Mouse (Mus musculus): ENCODE results near the gene Abraxas2.

Abraxas2 gene

GRCm38 (mm10) chr7:132824346-132825022, 34.5 kb upstream of the Abraxas2 start:
- no peak for DNase-seq (ENCODE audit: low read depth, low spot score)
- Histone ChIP-seq H3K36me3 (ENCODE audit: control insufficient read depth, insufficient read depth, low read length, poor library complexity, severe bottlenecking) (no peaks in the 10 kb centered on the region), H3K27me3 (ENCODE audit: control insufficient read depth, insufficient read depth, low read length, poor library complexity, severe bottlenecking) (no peaks in the 10 kb centered on the region)

- no peak for DNase-seq (ENCODE audit: low read depth, low spot score)
These were observed 28.1 kb upstream of the Abraxas2 start for GRCm38 (mm10) chr7:132830955-132831354.

GRCm38 (mm10) chr7:132841287-132841686, 17.7 kb upstream of the Abraxas2 start:
- no peak for DNase-seq (ENCODE audit: low read depth, low spot score)
- Histone ChIP-seq H3K27me3 (ENCODE audit: control insufficient read depth, insufficient read depth, low read length, poor library complexity, severe bottlenecking) (no peaks in the 10 kb centered on the region), H3K36me3 (ENCODE audit: control insufficient read depth, insufficient read depth, low read length, poor library complexity, severe bottlenecking) (peaks cover 2% of the 10 kb centered on the region; the same call in 1 of the 2 replicates)

More at GRCm38 (mm10) chr7:132830955-132831354, 28.1 kb upstream of the Abraxas2 start:
- H3K36me3 ChIP-seq (ENCODE audit: control insufficient read depth, insufficient read depth, low read length, poor library complexity, severe bottlenecking) = peaks cover 6% of the 10 kb centered on the region; the same call in 1 of the 2 replicates
- no peaks in the 10 kb centered on the region for H3K27me3 ChIP-seq (ENCODE audit: control insufficient read depth, insufficient read depth, low read length, poor library complexity, severe bottlenecking)

- no peak for DNase-seq (ENCODE audit: low read depth, low spot score)
- peaks cover 7% of the 10 kb centered on the region; the same call in 1 of the 2 replicates for H3K36me3 ChIP-seq (ENCODE audit: control insufficient read depth, insufficient read depth, low read length, poor library complexity, severe bottlenecking)
- no peaks in the 10 kb centered on the region for H3K27me3 ChIP-seq (ENCODE audit: control insufficient read depth, insufficient read depth, low read length, poor library complexity, severe bottlenecking)
These were observed 16.6 kb upstream of the Abraxas2 start for GRCm38 (mm10) chr7:132842455-132842854.

- DNase-seq (ENCODE audit: low read depth, low spot score) = no peak
- no peaks in the 10 kb centered on the region for H3K27me3 ChIP-seq (ENCODE audit: control insufficient read depth, insufficient read depth, low read length, poor library complexity, severe bottlenecking)
- H3K36me3 ChIP-seq (ENCODE audit: control insufficient read depth, insufficient read depth, low read length, poor library complexity, severe bottlenecking) = peaks cover 5% of the 10 kb centered on the region; the same call in 1 of the 2 replicates
These were observed 15.9 kb upstream of the Abraxas2 start for GRCm38 (mm10) chr7:132843152-132843551.

- peak; percentile 90 for DNase-seq (ENCODE audit: low read depth, low spot score)
- peaks cover 4% of the 10 kb centered on the region; the same call in 1 of the 2 replicates for H3K36me3 ChIP-seq (ENCODE audit: control insufficient read depth, insufficient read depth, low read length, poor library complexity, severe bottlenecking)
- no peaks in the 10 kb centered on the region for H3K27me3 ChIP-seq (ENCODE audit: control insufficient read depth, insufficient read depth, low read length, poor library complexity, severe bottlenecking)
These were observed 6.7 kb upstream of the Abraxas2 start, which contains the start of gene Eef1akmt2 for GRCm38 (mm10) chr7:132852173-132852844. Eef1akmt2 (minus strand) TSS chr7:132852673.

GRCm38 (mm10) chr7:132853361-132853760, 5.7 kb upstream of the Abraxas2 start:
- no peak for DNase-seq (ENCODE audit: low read depth, low spot score)
- no peaks in the 10 kb centered on the region for H3K27me3 ChIP-seq (ENCODE audit: control insufficient read depth, insufficient read depth, low read length, poor library complexity, severe bottlenecking)
- peaks cover 3% of the 10 kb centered on the region; the same call in 1 of the 2 replicates for H3K36me3 ChIP-seq (ENCODE audit: control insufficient read depth, insufficient read depth, low read length, poor library complexity, severe bottlenecking)

- no peaks in the 10 kb centered on the region for H3K27me3 ChIP-seq (ENCODE audit: control insufficient read depth, insufficient read depth, low read length, poor library complexity, severe bottlenecking)
- DNase-seq (ENCODE audit: low read depth, low spot score) = no peak
- H3K36me3 ChIP-seq (ENCODE audit: control insufficient read depth, insufficient read depth, low read length, poor library complexity, severe bottlenecking) = peaks cover 3% of the 10 kb centered on the region; the same call in 1 of the 2 replicates
These were observed 5.1 kb upstream of the Abraxas2 start for GRCm38 (mm10) chr7:132853946-132854345.

- Histone ChIP-seq H3K36me3 (ENCODE audit: control insufficient read depth, insufficient read depth, low read length, poor library complexity, severe bottlenecking) (no peaks in the 10 kb centered on the region), H3K27me3 (ENCODE audit: control insufficient read depth, insufficient read depth, low read length, poor library complexity, severe bottlenecking) (no peaks in the 10 kb centered on the region)
- no peak for DNase-seq (ENCODE audit: low read depth, low spot score)
These were observed 2.9 kb upstream of the Abraxas2 start for GRCm38 (mm10) chr7:132856083-132856482.

GRCm38 (mm10) chr7:132858043-132858608, 899 bp upstream of the Abraxas2 start:
- Histone ChIP-seq H3K27me3 (ENCODE audit: control insufficient read depth, insufficient read depth, low read length, poor library complexity, severe bottlenecking) (no peaks in the 10 kb centered on the region), H3K36me3 (ENCODE audit: control insufficient read depth, insufficient read depth, low read length, poor library complexity, severe bottlenecking) (no peaks in the 10 kb centered on the region)
- peak; percentile 26 for DNase-seq (ENCODE audit: low read depth, low spot score)

- DNase-seq (ENCODE audit: low read depth, low spot score) = no peak
- H3K27me3 ChIP-seq (ENCODE audit: control insufficient read depth, insufficient read depth, low read length, poor library complexity, severe bottlenecking) = no peaks in the 10 kb centered on the region
- H3K36me3 ChIP-seq (ENCODE audit: control insufficient read depth, insufficient read depth, low read length, poor library complexity, severe bottlenecking) = peaks cover 11% of the 10 kb centered on the region; the same call in 1 of the 2 replicates
These were observed 7.3 kb downstream of the Abraxas2 start for GRCm38 (mm10) chr7:132866316-132866715.

- peaks cover 12% of the 10 kb centered on the region for H3K36me3 ChIP-seq (ENCODE audit: control insufficient read depth, insufficient read depth, low read length, poor library complexity, severe bottlenecking)
- no peaks in the 10 kb centered on the region for H3K27me3 ChIP-seq (ENCODE audit: control insufficient read depth, insufficient read depth, low read length, poor library complexity, severe bottlenecking)
- no peak for DNase-seq (ENCODE audit: low read depth, low spot score)
These were observed 14.0 kb downstream of the Abraxas2 start for GRCm38 (mm10) chr7:132873043-132873442.

GRCm38 (mm10) chr7:132875391-132876086, 16.5 kb downstream of the Abraxas2 start:
- DNase-seq (ENCODE audit: low read depth, low spot score) = no peak
- H3K36me3 ChIP-seq (ENCODE audit: control insufficient read depth, insufficient read depth, low read length, poor library complexity, severe bottlenecking) = peaks cover 21% of the 10 kb centered on the region
- H3K27me3 ChIP-seq (ENCODE audit: control insufficient read depth, insufficient read depth, low read length, poor library complexity, severe bottlenecking) = no peaks in the 10 kb centered on the region

GRCm38 (mm10) chr7:132880276-132880675, 21.3 kb downstream of the Abraxas2 start:
- peaks cover 28% of the 10 kb centered on the region for H3K36me3 ChIP-seq (ENCODE audit: control insufficient read depth, insufficient read depth, low read length, poor library complexity, severe bottlenecking)
- DNase-seq (ENCODE audit: low read depth, low spot score) = no peak
- no peaks in the 10 kb centered on the region for H3K27me3 ChIP-seq (ENCODE audit: control insufficient read depth, insufficient read depth, low read length, poor library complexity, severe bottlenecking)

Measured in splenic B cell, adult 2 months (primary cell).